Mouse (Mus musculus) bone marrow macrophage, adult 2 months (primary cell): ENCODE results near the gene Glce.

Experiments used
- CTCF ChIP-seq: IDR thresholded peaks from 2 replicates; pipeline ENCODE4 v1.5.1; 2012; ENCODE audit warnings: low read depth, mild to moderate bottlenecking, low read length, moderate library complexity
- POLR2A ChIP-seq: IDR thresholded peaks from 2 replicates; pipeline ENCODE4 v1.6.1; 2012; ENCODE audit warnings: mild to moderate bottlenecking, low read depth, low read length, borderline replicate concordance

DNA sequence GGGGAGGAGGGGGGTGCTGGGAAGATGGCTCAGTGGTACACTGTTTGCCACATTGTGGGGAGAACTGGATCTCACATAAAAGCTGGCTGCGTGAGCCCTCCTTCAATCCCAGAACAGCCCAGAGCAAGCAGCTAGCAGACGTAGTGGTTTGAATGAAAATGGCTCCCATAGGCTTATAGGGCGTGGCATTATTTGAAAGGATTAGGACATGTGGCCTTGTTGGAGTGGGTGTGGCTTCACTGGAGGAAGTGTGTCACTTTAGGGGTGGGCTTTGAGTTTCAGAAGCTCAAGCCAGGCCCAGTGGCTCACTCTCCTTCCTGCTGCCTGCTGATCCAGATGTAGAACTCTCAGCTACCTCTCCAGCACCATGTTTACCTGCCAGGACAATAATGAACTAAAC lies 90.2 kb downstream of the Glce start:
- no peak for TF ChIP-seq CTCF
- no peak for TF ChIP-seq POLR2A
